Comparison of ENCODE assay signal across 14 mouse cellular contexts in genomic region chr10:77111550-77112249, GRCm38 (mm10). TPM values are rescaled to one million over a fixed set of nuclear protein-coding genes. Genes with fewer than 3 reads are reported as not detected.
A peak's percentile ranks its signal among the peaks of the same experiment; 100 is the strongest.
DNase-seq lines count a peak whose midpoint lies in the region; ATAC-seq and TF ChIP-seq lines count a peak whose summit lies in the region.
"Had no signal": no experiment of that assay in that cellular context is flagged by ENCODE, and none has a peak within 500 bp of the region (broad histone marks: within the 10 kb centered on the region; RNA-seq: fewer than 3 reads in every experiment).

No protein-coding gene starts in this region.

- no peaks in the 10 kb centered on the region for H3K9me3 ChIP-seq in heart, embryonic 10.5 days
- no peaks in the 10 kb centered on the region for H3K9me3 ChIP-seq in lung, embryonic 15.5 days
- H3K9me3 ChIP-seq in limb, embryonic 12.5 days: no peaks in the 10 kb centered on the region
- no peaks in the 10 kb centered on the region for H3K9me3 ChIP-seq in liver, postnatal 0 days (ENCODE audit: low read length)
- H3K9me3 ChIP-seq in forebrain, postnatal 0 days (ENCODE audit: low read length): no peaks in the 10 kb centered on the region
- H3K9me3 ChIP-seq: midbrain, embryonic 15.5 days had no signal

- no peak overlapping the region for H3K9ac ChIP-seq in lung, embryonic 15.5 days
- no peak overlapping the region for H3K9ac ChIP-seq in limb, embryonic 12.5 days (replicated peaks)
- H3K9ac ChIP-seq in liver, postnatal 0 days (replicated peaks): peak overlapping the region; percentile 84
- H3K9ac ChIP-seq in forebrain, postnatal 0 days: no peak overlapping the region
- H3K9ac ChIP-seq: midbrain, embryonic 15.5 days had no signal

- H3K27ac ChIP-seq in heart, embryonic 10.5 days: peak overlapping the region; percentile 42; the same call in 1 of the 2 replicates
- no peak overlapping the region for H3K27ac ChIP-seq in lung, embryonic 15.5 days
- peak overlapping the region; percentile 7; the same call in 1 of the 2 replicates for H3K27ac ChIP-seq in limb, embryonic 12.5 days
- H3K27ac ChIP-seq in liver, postnatal 0 days (ENCODE audit: low read depth): peak overlapping the region; percentile 87
- no peak overlapping the region for H3K27ac ChIP-seq in forebrain, postnatal 0 days (ENCODE audit: low read depth, low read length)
- H3K27ac ChIP-seq: midbrain, embryonic 15.5 days had no signal

- no peak overlapping the region for H3K4me3 ChIP-seq in heart, embryonic 10.5 days
- no peak overlapping the region for H3K4me3 ChIP-seq in lung, embryonic 15.5 days
- no peak overlapping the region for H3K4me3 ChIP-seq in limb, embryonic 12.5 days (replicated peaks)
- peak overlapping the region; percentile 58 for H3K4me3 ChIP-seq in liver, postnatal 0 days (ENCODE audit: low read depth, low read length)
- H3K4me3 ChIP-seq in forebrain, postnatal 0 days (ENCODE audit: low read depth, low read length): no peak overlapping the region
- H3K4me3 ChIP-seq: midbrain, embryonic 15.5 days had no signal

- no peak for DNase-seq in heart, embryonic 10.5 days (ENCODE audit: low spot score)
- DNase-seq in heart, adult 11 months: no peak
- no peak for DNase-seq in lung, postnatal 14 days
- DNase-seq in liver, postnatal 0 days: peak; percentile 71
- DNase-seq in forebrain, postnatal 0 days: no peak
- DNase-seq: adrenal gland, postnatal 36 days; cerebellum, postnatal 14 days; layer of hippocampus, adult 9-11 months; right cerebral cortex, postnatal 14 days had no signal

- TF ChIP-seq EP300 in liver, postnatal 0 days (IDR thresholded peaks at IDR 0.05; ENCODE audit: low read depth): 0 out of 2 replicates have a peak, but pooled peaks have one; percentile 14

- ATAC-seq in lung, embryonic 15.5 days (ENCODE audit: borderline replicate concordance, extremely low read depth, low FRiP score, low TSS enrichment): no peak
- no peak for ATAC-seq in limb, embryonic 12.5 days (ENCODE audit: insufficient number of reproducible peaks, insufficient read depth, low FRiP score, low TSS enrichment, low read depth)
- peak; percentile 58 for ATAC-seq in liver, postnatal 0 days
- no peak for ATAC-seq in forebrain, postnatal 0 days
- no peak for ATAC-seq in megakaryocyte progenitor cell, adult 5-6 weeks (replicated peaks; ENCODE audit: poor library complexity)
- ATAC-seq: activated CD4-positive, CD25-positive, alpha-beta regulatory T cell, adult 4 months; midbrain, embryonic 15.5 days had no signal

- peaks cover 88% of the 10 kb centered on the region for H3K4me1 ChIP-seq in heart, embryonic 10.5 days
- peaks cover 41% of the 10 kb centered on the region for H3K4me1 ChIP-seq in lung, embryonic 15.5 days
- H3K4me1 ChIP-seq in limb, embryonic 12.5 days (replicated peaks): peaks cover 30% of the 10 kb centered on the region
- peaks cover 5% of the 10 kb centered on the region for H3K4me1 ChIP-seq in liver, postnatal 0 days (ENCODE audit: insufficient read depth)
- no peaks in the 10 kb centered on the region for H3K4me1 ChIP-seq in forebrain, postnatal 0 days (ENCODE audit: insufficient read depth)

- TF ChIP-seq CTCF in liver, postnatal 0 days (IDR thresholded peaks at IDR 0.05; ENCODE audit: low read depth): no peak
- no peak for TF ChIP-seq CTCF in forebrain, postnatal 0 days (IDR thresholded peaks at IDR 0.05; ENCODE audit: low read depth)

- H3K27me3 ChIP-seq in heart, embryonic 10.5 days (ENCODE audit: insufficient read depth, poor library complexity, severe bottlenecking): no peaks in the 10 kb centered on the region
- H3K27me3 ChIP-seq in lung, embryonic 15.5 days: no peaks in the 10 kb centered on the region
- no peaks in the 10 kb centered on the region for H3K27me3 ChIP-seq in limb, embryonic 12.5 days
- H3K27me3 ChIP-seq in liver, postnatal 0 days (ENCODE audit: insufficient read depth, low read length): no peaks in the 10 kb centered on the region
- no peaks in the 10 kb centered on the region for H3K27me3 ChIP-seq in forebrain, postnatal 0 days (ENCODE audit: insufficient read depth, low read length)
- H3K27me3 ChIP-seq: midbrain, embryonic 15.5 days had no signal

- 0 out of 2 replicates have a peak overlapping the region, but pooled peaks have one; percentile 16 for H3K4me2 ChIP-seq in lung, embryonic 15.5 days
- H3K4me2 ChIP-seq in limb, embryonic 12.5 days: no peak overlapping the region
- H3K4me2 ChIP-seq in liver, postnatal 0 days (ENCODE audit: low read depth, low read length): peak overlapping the region; percentile 70
- no peak overlapping the region for H3K4me2 ChIP-seq in forebrain, postnatal 0 days (ENCODE audit: low read depth)
- H3K4me2 ChIP-seq: midbrain, embryonic 15.5 days had no signal

- WGBS in heart, embryonic 10.5 days: 83% methylated on average over 4 of the region's 4 CpGs
- 86% methylated on average over 4 of the region's 4 CpGs for WGBS in lung, embryonic 15.5 days
- 81% methylated on average over 4 of the region's 4 CpGs for WGBS in limb, embryonic 12.5 days
- 45% methylated on average over 4 of the region's 4 CpGs for WGBS in liver, postnatal 0 days (ENCODE audit: insufficient replicate concordance)
- WGBS in forebrain, postnatal 0 days: 88% methylated on average over 4 of the region's 4 CpGs

- peaks cover 27% of the 10 kb centered on the region for H3K36me3 ChIP-seq in heart, embryonic 10.5 days
- no peaks in the 10 kb centered on the region for H3K36me3 ChIP-seq in lung, embryonic 15.5 days
- no peaks in the 10 kb centered on the region for H3K36me3 ChIP-seq in limb, embryonic 12.5 days
- H3K36me3 ChIP-seq in liver, postnatal 0 days (replicated peaks; ENCODE audit: insufficient read depth, low read length): no peaks in the 10 kb centered on the region
- H3K36me3 ChIP-seq in forebrain, postnatal 0 days (ENCODE audit: insufficient read depth): no peaks in the 10 kb centered on the region
- H3K36me3 ChIP-seq: midbrain, embryonic 15.5 days had no signal

RNA-seq across cellular contexts. Expression of gene Col18a1, which starts 54.6 kb away (rescaled TPM):
- 232 and 318 TPM in 2 replicates for polyA plus RNA-seq in heart, embryonic 10.5 days (2016; fragmentation: Nextera tagmentation; extraction: Ambion mirVana)
- 263 and 283 TPM in 2 replicates for polyA plus RNA-seq in lung, embryonic 15.5 days (2015; fragmentation: Nextera tagmentation; extraction: Ambion mirVana)
- polyA plus RNA-seq in limb, embryonic 12.5 days (2016; fragmentation: Nextera tagmentation; extraction: Ambion mirVana): 104 and 105 TPM in 2 replicates
- 137 and 167 TPM in 2 replicates for polyA plus RNA-seq in liver, postnatal 0 days (2015; fragmentation: Nextera tagmentation; extraction: Ambion mirVana)
- 24.7 and 28.4 TPM in 2 replicates for total RNA-seq in forebrain, postnatal 0 days (2014; rRNA removed)
- 11.7 and 12.6 TPM in 2 replicates for polyA plus RNA-seq in forebrain, postnatal 0 days (2015; fragmentation: Nextera tagmentation; extraction: Ambion mirVana)
- 0.02 TPM in 1 of 2 replicates, not detected in the other for total RNA-seq in megakaryocyte progenitor cell, adult 5-6 weeks (2015)
- not detected in 2 replicates for total RNA-seq in megakaryocyte progenitor cell, adult 5-6 weeks (2017)

Comparison
In these comparisons a context has a peak if more than half of its experiments do, and no peak if none do; other contexts are left out.
1. H3K27ac ChIP-seq: peak in heart, embryonic 10.5 days (single experiment), limb, embryonic 12.5 days (single experiment) and liver, postnatal 0 days (single experiment); none in lung, embryonic 15.5 days (single experiment) and forebrain, postnatal 0 days (single experiment).
2. H3K4me2 ChIP-seq: peak in lung, embryonic 15.5 days (single experiment) and liver, postnatal 0 days (single experiment); none in limb, embryonic 12.5 days (single experiment) and forebrain, postnatal 0 days (single experiment).